Mouse (Mus musculus) C2C12 (cell line): ENCODE data around the gene Sstr1.

Experiments
- CEBPB ChIP-seq: IDR thresholded peaks from one replicate; pipeline ENCODE4 v1.6.1; 2011; ENCODE audit warnings: low read depth, mild to moderate bottlenecking, control low read depth, moderate library complexity
- CTCF ChIP-seq: IDR thresholded peaks from one replicate; pipeline ENCODE4 v1.5.1; 2011; ENCODE audit not compliant: control insufficient read depth, insufficient read depth, insufficient read length
- FOSL1 ChIP-seq: IDR thresholded peaks from one replicate; pipeline ENCODE4 v1.8.0; 2011; ENCODE audit warnings: mild to moderate bottlenecking, low read length; ENCODE audit not compliant: poor library complexity, insufficient read depth, severe bottlenecking
- MAX ChIP-seq: IDR thresholded peaks from one replicate; pipeline ENCODE4 v1.6.1; 2011; ENCODE audit warnings: mild to moderate bottlenecking, control low read depth
- MYOD1 ChIP-seq: IDR thresholded peaks from one replicate; pipeline ENCODE4 v1.6.1; 2011; ENCODE audit warnings: low read depth; ENCODE audit not compliant: control insufficient read depth, insufficient read length
- MYOG ChIP-seq: IDR thresholded peaks from one replicate; pipeline ENCODE4 v1.6.1; 2011; ENCODE audit not compliant: control insufficient read depth, insufficient read length; ENCODE audit errors: extremely low read depth
- USF1 ChIP-seq: IDR thresholded peaks from one replicate; pipeline ENCODE4 v1.6.1; 2011; ENCODE audit warnings: low read depth, mild to moderate bottlenecking, control low read depth, moderate library complexity

- no peak for TF ChIP-seq CTCF
- no peak for TF ChIP-seq CEBPB
- no peak for TF ChIP-seq MYOD1
- no peak for TF ChIP-seq MAX
- TF ChIP-seq USF1 = no peak
- TF ChIP-seq FOSL1 = no peak
- TF ChIP-seq MYOG = no peak
These were observed 10.4 kb upstream of the Sstr1 start for GRCm38 (mm10) chr12:58201190-58201589.
